Mouse (Mus musculus): Measurements from ENCODE around the gene Reg4.

Gene Reg4

DNA sequence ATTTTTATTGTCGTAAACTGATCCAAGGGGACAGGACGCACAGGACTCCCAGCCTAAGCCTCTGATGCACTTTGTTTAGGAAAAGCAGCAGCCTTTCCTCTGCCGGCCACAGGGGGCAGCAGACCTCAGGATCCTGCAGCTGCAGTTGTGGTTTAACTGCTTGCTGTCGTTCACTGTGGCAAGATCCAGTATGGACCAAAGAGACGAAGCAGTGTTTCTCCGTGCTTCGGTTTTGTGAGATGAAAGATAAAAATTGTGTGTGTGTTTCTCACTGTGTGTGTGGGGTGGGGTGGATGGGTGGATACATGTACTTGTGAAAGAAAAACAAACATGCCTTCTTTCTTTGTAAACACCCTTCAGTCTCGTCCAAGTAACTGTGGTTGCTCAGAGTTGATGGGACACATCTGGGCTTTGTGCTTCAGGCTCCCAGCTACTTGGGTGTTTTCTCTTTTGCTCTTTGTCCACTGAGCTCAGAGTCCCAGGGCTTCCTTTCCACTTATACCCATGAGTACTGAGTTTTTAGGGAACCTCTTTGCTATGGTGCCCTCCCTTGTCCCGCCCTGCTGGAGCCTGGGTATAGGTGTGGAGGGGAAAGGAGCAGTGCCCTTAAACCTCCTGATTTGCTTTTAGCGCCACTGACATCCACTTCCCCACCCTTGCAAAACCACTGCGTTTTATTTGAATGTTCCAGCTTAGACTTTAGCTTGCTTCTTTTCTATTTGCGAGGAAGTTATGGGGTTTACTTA, 59.1 kb downstream of the Reg4 start:
- peak; percentile 64 for DNase-seq (ENCODE audit: low read depth, low spot score)

- DNase-seq (ENCODE audit: low read depth, low spot score) = no peak
Observed at GRCm38 (mm10) chr3:98282422-98282821, 60.5 kb downstream of the Reg4 start.

- no peak for DNase-seq (ENCODE audit: low read depth, low spot score)
Observed at GRCm38 (mm10) chr3:98283205-98283604, 61.2 kb downstream of the Reg4 start.

Data from ES-CJ7 (cell line).